Mouse (Mus musculus): ENCODE measurements around the gene Gpatch4.

Gpatch4 gene

GRCm38 (mm10) chr3:88090616-88091015 is 47.7 kb downstream of the Gpatch4 start:
- in situ Hi-C loops (cut with MboI, MseI): loop anchor here (5.0 kb wide), 3 partner anchors 37 to 82 kb away; no protein-coding TSS in a partner anchor

DNA sequence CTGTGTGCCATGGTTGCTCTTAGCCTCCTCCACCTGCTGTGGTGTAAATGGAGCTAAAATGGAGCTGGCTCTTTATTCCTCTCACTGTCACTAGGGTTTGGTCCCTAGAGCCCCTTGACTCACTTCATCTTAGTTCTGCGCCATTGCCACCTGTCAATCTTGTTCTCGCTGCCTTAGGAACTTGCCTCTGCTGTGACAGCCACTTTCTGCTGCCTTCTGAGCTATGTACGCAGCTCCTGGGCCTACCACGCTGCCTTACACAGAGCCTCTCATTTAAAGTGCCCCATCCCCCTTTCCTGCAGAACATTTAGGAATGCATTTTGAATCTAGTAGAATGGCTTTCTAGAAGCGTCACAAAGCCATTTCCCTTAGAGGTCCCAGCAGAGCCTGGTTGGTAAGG is 51.2 kb downstream of the Gpatch4 start:
- in situ Hi-C loops (cut with MboI, MseI): loop anchor here (5.0 kb wide), 3 partner anchors 33 to 78 kb away; no protein-coding TSS in a partner anchor

GRCm38 (mm10) chr3:88097666-88098065 is 54.8 kb downstream of the Gpatch4 start:
- in situ Hi-C loops (cut with MboI, MseI): no loop called here

DNA sequence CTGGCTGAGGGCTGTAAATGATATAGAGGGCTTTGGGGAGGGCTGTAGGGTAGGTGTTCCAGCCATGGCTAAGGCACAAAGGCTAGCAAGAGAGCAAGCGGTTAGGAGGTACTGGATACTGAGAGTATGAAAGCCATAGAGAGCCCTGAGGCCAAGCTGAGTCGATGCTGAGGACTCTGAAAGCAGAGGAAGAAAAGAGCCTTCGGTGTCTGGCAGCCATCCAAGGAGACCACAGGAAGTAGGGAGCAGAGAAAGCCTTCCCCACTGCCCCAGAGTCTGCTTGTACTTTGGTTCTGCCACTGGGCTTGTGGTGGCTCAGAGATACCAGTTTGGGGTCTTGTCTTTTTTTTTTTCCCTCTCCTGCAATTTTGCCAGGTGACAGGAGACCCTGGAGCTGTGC is 57.3 kb downstream of the Gpatch4 start:
- in situ Hi-C loops (cut with MboI, MseI): no loop called here

DNA sequence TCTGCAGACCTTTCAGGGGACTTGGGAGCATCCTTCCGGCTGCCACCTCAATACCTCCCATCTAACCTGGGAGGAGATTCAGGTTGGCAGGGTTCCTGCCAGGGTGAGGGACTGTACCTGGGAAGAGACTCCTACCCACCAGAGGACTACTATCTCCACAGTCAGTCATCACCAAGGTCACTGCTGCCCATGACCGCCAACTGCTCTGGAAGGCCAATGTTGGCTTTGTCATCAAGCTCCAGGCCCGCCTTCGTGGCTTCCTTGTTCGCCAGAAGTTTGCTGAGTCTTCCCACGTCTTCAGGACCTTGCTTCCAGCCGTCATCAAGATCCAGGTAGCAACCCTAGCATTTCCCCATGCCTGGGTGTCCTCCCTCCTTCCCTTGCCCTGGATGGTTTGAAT is 58.8 kb downstream of the Gpatch4 start:
- in situ Hi-C loops (cut with MboI, MseI): no loop called here

GRCm38 (mm10) chr3:88102196-88102595 is 59.3 kb downstream of the Gpatch4 start:
- in situ Hi-C loops (cut with MboI, MseI): no loop called here

DNA sequence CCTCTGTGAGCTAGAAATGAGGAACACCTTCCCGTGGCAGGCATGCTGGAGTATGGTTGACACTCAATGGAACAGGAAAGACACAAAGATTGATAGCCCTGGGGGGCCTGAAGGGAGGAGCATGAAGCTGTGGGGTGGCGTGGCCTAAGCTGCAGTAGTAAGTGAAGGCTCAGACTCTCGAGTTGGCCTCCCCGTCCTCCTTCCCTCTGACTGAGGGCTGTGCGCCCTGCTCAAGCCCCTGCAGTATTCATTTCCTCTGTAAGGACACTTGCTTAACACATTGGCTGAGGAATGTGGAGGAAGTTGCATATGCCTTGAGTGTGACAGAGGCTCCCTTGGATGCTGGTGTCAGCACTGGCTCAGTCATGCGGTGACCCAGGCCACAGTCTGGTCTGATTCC is 59.7 kb downstream of the Gpatch4 start:
- in situ Hi-C loops (cut with MboI, MseI): no loop called here

All from T-helper 17 cell (primary cell).